Mouse (Mus musculus) right cerebral cortex, postnatal 10 days (tissue): ENCODE measurements around the gene Bnc2.

Experiments
- DNase-seq, 2 experiments: peaks; one replicate each; pipeline ENCODE4 v3.0.0; 2021; ENCODE audit warnings: low spot score in 2 of 2

Gene Bnc2

DNA sequence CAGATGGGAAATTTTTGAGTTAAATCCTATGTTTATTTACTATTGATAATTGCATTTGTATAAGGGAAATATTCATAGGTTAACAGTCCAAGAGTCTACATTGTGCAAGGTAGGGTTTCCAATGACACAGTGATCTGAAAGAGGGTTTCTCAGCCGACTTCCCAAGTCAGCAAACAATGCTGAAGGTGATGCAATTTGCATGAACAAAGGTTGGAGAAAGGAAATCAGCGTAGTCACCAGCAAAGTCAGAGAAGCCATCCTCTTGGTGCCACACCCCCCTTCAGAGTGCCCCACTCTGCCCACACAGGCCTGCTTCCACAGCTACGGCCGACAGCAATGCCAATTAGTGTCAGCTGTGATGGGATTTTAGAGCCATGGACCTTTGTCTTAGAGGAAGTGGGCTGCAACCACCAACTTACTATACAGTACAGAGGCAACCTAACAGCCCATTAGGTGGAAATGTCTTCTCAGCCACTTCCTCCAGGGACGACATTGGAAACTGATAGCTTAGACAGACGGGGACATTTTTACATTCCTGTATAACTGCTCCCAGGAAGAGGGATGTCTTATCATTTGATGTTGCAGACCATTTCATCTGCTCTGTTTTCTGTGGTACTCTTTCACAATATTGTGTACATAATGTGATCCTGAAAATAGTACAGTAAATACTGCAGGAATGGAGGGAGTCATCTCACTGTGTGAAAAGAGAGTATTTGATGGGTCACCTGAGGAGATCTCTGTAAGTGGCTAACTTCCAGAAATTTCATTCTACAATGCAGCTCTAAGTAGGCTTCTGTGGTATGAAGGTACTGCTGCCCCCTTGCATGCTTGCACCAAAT is 243.2 kb downstream of the Bnc2 start:
- no peak for DNase-seq

DNA sequence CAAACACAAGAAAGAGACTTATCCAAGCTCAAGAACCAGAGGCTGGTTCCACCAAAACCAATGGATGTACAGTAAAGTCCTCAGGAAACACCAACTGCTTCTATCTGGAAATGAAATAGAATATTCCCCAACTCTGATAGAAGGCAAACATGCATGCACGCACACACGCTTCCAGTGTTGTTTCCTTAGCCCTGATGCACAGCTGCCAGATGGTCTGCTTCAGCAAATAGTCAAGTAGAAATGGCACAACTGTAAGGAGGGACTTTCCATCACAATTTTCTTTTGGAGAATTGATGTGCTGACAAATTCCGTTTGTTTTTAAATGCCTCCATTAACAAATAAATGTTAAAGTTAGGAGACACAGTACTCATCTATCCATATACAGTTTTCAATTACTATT is 247.1 kb downstream of the Bnc2 start:
- no peak for DNase-seq

DNA sequence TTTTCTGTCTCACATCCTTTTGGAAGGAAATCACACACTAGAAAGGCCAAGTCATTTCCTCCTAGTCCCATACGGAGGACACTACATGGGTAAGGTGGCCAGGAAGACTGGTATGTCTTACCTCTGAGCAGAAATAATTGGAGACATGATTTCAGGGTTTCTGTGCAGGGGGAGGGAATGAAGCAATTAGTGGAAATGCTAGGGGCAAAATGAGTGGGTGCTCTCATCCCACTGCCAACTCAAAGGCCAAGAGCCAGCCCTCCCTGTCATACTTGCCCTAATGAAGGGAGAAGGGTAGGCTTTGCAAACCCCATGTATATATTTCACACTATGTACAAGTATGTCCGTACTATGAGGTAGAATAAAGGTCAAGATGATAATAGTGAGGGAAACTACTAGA is 263.6 kb downstream of the Bnc2 start:
- DNase-seq: no peak

DNA sequence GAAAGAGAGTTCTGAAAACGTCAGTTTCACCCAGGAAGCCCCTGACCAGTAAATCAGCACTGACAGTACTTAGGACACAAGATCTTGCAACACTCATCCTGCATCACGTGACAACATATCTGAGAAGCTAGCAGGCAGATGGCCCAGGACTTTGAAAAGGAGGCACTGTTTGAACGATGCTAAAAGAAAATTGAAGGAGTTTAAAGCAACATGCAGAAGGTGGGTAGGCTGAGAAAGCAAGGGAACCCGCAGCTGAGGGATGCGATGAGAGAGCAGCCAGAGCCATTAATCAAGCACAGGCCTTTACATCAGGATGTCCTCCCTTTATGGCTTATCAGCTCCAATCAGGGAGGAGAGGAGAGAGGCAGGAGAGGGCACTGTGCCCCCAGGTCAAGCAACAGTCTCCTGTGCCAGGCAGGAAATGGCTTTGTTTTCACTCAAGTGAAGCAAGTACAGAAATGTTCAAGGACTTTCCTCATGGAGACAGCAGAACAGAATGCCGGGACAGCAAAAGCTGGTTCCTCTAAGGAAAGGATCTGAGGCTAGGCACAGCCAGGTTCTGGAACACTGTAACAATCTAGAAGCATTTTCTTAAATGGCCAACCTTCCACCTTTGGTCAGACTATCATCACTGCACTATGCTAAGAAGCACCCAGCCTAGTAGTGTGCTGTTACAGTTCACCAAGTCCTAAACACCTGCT is 267.6 kb downstream of the Bnc2 start:
- no peak for DNase-seq

DNA sequence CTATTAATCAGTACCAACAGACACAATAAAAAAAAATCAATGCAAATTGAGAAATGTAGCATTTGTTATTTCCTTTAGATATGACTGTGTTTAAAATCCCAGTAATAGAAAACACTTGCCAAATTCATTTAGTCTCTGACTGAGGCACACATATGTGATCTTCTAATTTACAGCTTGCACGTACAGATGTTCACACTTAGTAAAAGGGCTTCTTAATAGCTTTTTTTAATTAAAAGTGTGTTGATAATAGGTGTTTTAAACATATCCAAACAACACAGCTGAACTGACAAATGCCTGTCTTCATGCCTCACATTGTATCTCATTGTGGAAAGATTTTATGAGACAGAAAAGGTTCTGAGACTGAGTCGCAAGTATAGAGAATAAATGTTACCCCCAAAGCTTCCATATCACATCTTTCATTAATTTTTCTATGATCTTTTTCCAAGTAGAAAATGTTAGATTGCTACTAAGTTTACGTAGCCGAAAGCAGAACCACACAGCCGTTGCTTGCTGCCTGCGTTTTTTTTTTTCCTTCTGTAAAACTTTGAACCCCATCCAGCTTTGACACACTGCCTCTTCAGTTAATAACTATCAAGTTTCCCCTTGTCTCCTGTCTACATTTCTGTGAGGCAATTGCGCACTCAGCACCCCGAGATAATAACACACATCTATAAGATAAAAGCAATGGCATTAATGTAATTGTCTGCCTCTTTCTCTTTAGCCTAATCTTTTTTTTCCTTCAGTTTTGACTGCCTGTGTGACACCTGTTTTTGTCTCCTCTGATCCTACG is 271.5 kb downstream of the Bnc2 start:
- DNase-seq: no peak

DNA sequence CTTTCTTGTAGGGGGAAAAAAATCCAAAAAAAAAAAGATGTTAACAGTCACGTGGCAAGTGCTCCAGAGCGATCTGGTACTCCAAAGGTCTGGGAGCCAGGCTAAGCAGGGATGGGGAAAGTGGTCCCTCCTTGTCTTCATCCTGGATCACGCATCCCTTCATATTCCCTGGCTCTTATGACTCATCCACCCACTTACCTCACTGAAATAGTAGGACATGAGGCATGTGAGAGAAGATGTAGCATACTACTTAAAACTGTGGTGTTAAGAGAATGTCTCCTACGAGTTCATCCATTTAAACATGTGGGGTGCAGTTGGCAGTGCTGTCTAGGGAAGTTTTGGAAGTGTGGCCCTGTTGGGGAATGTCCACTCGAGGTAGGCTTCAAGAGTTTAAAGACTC is 286.1 kb downstream of the Bnc2 start:
- no peak for DNase-seq

DNA sequence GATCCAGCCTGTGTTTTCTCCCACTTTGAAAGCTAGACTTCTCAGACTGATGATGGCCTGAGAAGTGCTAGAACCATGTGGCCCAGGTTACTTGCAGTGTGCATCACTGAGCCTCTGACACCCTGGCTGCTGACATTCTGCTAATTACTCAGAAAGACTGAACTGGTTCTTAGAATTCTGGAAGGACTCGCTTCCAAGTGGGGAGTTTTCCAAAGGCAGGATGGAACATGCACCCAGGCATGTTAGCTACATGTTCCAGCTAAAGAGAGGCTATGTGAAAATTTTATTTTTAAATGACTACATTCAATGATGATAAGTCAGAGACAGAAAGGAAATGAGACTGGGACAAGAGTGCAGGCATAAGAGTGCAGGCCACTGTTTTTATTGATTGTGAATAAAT is 289.9 kb downstream of the Bnc2 start:
- DNase-seq: no peak

DNA sequence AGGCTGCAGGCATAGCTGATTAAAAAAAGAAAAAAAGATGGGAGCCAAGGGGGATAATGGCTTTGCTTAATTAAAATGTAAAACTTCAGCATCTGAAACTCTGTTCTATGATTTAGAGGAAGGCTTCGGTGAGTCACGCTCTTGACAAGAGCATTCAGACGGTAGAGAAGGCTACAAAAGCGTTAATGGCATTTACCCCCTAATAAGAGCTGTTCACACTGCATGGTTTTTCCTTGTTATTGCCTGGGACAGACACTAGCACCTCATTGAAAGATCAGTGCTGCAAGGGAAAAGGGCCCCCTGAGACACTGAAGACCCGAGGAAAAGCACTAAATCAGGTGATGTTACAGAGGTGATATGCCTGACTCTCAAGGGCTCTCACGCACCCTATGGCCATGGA is 295.8 kb downstream of the Bnc2 start:
- no peak for DNase-seq

DNA sequence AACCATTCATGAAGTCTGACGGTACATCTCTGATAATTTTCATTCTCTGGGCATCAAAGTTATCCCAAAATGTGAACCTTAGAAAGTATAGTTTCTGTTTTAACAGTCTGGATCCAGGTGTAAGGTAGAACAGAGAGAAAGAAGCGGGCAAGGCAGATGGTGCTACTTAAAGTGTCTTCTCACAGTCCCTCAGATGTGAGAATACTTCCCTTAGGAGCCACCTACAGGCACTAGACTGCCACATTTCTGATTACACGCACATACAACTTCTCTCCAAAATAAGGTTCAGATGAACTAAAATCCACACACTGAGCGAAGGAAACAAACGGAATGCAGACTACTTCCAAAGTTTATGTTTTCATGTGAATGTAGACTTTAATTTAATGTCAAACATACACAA is 297.6 kb downstream of the Bnc2 start:
- no peak for DNase-seq

DNA sequence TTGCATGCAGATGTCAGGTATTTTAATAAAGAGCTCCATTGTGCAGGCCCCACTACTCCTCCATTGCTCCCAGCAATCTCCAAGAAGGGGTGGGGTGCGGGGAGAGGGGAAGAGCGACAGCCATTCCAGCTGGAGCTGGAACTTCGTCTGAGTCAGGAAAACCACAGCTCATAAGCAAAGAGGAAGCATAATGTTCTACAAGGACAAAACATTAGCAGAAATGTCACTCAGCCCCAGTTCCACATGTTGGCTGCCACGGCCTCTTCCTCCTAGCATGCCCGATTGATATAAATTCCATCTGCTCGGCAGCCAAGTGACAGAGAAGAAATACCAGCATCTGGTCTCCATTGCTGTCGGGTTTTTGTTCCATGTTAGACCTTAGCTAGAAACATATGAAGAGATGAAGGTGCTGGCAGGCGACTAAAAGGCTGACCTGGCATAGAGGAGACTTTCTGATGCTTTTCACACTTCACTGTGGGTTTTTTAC is 312.7 kb downstream of the Bnc2 start:
- no peak for DNase-seq

DNA sequence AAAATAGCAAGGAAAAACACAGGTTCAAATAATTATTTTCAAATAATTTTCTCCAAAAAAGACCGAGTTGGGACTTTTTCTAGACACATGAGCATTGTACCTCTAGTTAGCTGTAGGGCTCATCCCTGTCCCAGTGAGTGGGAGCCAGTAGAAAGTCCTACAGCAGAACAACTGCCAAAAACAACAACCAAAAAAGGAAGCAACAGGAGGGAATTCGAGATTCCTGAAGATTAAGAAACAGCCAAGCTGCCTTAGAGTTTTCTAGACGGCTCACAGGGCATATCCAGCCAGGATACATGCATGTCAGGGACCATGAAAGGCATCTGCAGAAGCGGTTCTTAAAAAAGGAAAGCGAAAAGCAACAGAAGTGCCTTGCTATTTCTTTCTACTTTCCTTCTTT is 313.9 kb downstream of the Bnc2 start:
- DNase-seq: no peak

DNA sequence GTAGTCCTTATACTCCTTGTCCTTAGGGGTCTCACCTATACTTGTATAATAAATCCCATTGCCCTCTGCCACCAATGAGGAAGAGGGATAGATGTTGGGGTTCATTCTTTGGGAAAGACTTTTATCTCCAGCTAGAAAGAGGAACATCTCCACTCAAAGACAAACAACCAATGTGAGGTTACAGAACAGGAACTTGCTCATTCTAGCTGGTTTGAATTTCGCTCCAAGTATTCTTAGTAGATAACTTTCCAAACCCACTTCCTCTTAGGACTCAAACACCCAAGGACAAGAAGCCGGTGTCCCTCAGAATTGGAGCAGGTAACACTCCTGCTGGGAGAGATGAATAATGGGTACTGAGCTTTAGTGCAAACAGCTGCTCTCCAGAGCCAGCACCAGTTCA is 315.1 kb downstream of the Bnc2 start:
- DNase-seq: no peak

DNA sequence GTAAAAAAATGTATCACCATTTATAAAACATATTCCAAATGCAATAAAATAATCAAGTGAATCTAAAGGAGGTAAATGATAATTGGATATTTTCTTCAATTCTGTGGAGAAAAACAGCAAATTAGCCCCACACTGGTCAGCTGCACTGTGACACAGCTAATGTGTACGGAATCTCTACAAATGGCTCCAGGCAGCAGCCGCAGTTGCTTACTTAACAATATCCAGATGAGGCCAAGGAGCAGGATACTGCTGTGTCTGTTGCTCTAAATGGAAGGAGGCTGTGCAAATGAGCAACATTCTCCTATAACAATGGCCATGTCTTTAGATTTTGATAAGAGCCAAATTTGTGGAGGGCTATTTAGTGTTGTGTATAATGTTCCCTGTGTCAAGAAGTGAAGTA is 316.9 kb downstream of the Bnc2 start:
- DNase-seq: no peak

DNA sequence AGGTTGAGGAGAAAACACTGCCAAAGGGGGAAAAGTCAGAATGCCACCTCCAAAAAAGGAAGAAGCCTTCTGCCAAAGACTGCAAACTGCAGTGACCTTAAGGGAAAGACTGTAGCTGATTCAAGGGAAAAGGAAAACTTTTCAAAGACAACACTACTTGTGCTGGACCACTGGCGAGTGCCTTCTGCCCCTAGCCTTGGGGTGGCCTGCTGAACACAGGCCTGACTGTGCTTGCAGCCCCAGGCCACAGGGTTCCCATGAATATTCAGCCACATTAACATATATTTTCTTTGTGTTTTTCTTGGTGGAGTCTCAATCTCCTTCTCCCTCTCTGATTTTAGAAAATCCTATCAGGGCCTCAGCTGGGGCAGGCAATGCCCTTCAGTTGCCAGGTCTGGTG is 317.7 kb downstream of the Bnc2 start:
- DNase-seq: no peak

DNA sequence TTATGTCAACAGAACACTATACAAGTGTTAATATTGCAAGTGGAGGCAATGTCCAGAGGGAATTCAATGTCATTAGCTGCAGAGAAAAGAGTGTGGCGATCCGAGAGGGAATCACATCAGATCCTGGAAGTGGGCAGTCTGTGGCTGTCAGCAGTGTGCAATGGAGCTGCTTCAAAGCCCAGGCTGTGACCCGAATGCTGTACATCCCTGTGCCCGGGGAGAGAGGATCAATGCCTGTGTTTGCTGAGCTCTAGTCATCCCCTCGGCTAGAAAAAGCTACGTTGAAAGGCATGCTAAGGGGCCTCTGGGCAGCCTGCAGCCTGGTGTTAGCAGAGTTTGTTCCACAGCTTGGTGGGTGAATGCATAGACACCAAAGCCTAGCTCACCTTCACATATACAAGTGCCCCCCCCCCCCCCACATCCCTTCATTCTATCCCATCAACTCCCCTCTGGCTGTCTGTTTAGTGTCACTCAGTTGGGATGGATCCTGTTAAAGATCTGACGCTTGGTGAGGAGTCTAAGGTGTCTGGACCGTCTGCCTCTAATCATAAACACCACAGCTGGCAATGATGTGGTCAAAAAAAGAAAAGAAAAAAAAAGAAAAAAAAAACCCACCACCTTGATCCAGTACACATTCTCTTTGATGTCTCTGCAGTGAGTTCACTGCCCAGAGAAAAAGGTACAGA is 318.5 kb downstream of the Bnc2 start:
- DNase-seq: no peak

DNA sequence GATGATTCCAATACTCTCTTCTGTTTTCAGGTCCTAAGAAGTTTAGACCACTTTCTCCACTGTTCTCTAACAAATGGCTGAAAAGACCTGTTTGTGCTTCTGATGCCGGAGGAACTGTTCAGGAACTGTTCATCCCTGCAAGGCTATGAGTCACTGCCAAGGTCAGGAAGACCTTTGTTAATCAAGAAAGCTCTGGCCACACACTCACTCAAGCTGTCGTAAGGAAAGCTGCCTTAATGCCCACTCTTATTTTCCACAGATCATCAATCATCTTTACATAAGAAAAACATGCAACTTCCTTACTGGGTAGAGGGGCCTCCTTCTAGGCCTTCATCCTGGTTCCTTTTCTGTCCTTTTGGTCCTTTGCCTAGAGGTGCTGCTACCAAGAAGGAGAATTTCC is 322.4 kb downstream of the Bnc2 start:
- no peak for DNase-seq

DNA sequence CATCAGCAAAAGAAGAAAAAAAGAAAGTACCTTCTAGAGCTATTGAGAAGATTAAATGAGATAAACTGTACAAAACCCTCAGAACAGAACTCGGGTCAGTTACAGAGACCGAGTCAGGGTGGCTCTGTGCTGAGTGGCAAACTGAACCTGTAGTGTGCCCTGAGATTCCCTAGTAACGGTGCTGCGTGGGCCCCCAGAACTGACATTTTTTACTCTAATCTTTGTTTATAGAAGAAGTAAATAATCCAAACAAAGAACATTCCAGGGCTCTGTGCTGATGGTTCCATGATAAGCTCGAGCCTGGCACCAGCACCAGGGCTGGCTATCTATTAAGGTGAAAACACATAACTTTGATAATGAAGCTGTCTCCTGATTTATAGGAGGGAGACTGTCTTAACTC is 325.5 kb downstream of the Bnc2 start:
- no peak for DNase-seq

DNA sequence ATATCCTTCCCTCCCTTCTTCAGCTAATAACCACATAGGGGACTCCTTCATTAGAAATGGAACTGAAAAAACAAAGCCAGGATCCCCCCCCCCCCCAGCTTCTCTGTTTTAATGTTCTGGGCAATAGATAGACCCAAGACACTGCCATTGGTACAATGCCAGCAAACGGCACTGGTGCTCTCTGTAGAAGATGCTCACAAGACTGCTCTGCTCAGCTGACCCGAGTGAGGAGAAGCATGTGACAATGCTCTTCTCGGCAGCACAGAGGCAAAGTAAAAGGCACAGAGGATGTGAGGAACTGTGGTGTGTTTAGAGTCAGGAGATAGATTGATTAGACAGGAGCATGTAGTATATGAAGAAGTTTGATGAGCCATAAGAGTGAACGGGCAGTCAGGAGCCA is 335.9 kb downstream of the Bnc2 start:
- no peak for DNase-seq

DNA sequence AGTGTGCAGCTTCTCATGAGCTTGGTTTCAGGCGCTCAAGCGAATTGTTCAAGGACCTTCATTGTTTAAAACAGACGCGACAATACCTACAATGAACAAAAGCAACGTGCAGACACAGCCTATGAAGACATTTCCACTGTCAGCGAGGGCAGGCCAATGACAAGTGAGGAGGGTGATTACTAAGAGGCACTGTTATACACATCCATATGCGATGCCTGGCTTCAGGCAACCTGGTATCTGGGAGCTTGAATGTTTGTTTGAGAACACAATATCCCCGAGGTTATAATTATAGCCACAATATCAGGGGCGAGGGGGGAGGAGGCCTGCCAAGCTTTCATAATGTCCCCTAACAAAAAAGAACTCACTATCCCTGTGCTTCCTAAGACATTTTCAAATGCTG is 343.1 kb downstream of the Bnc2 start:
- no peak for DNase-seq

DNA sequence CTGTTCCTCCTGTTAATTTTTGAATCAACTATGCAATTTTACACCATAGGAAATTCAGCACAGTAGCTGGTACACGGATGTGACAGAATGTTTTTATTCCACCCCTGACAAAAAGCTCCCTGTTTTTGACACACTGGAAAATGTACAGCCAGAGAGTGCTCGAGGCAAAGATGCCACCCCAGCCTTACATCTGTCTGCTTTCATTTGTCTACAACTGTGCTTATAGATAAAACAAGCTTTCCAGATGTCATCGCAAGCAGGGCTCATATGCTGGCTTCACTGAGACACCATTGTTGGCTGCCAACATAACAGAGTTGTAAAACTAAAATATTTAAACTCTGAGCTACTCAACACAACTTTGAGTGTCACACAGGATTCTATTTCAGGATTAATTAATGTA is 343.6 kb downstream of the Bnc2 start:
- no peak for DNase-seq

DNA sequence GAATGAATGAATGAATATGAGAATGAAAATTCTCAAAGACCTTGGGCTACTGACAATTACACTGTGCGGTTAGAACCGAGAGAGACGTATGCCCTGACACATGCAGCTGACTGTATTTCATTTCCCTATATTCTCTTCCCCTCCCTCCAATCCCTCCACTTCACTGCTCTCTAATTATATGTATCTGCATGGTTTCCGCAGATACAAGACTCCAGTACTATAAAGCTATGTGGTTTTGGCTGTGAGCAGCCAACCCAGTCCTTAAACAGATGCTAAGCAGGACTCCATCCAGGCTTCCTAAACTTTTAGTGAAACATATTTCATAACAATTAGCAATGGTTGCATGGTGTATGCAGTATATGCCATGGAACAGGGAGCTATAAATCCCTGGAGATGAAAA is 344.6 kb downstream of the Bnc2 start:
- no peak for DNase-seq

DNA sequence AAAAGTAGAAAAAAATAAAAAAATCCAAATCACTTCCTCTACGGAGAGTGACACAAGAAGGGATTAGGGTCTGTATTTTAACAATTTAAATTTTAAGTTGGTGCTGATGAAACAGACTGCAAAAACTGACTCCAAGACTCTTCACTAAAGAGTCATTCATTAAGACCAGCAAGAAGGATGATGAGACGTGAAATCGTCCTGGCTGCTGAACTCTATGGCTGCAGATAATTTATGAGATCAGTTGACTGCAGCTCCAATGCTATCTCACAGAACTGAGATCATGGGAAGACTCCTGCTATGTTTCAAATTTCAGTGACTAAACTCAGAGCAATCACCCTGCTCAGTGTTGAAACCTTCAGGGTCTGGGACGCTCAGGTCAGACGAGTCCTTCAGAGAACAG is 345.4 kb downstream of the Bnc2 start:
- no peak for DNase-seq
